Comparison of ENCODE assay signal across 8 mouse cellular contexts in the genomic region with DNA sequence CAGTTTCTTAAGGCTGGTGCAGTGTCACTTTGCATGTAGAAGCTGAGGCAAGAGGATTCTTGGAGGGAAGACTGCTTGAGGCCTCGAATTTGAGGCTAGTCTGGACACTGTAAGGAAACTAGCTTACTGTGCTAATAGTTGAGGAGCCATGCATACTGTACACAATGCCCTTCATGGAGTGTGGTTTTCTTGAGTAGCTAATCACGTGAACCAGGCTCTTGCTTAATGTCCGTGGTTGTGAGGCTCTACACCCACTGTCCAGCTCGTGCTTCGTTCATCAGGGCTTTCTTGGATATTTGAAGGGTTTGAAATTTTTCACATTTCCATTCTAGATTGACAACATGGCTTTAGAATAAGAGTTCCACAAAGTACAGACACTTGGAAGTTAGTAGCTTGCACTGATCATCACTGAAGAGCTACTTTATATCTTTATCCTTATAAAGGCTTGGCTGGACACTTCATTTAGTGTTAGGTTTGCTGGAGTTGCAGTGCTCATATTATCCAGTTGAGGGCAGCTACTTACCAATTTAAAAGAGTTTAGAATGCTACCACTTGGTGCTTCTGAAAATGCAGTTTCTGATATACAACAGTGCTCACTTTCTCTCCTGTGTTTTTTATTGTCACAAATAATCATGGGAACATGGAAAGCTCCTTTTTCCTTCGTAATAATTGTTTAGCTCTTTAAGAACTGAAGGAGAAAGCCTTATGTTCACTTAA.
DNase-seq lines count a peak whose midpoint lies in the region; ATAC-seq and TF ChIP-seq lines count a peak whose summit lies in the region.

No protein-coding gene starts in this region.

- no peaks in the 10 kb centered on the region; the same call in 1 of the 2 replicates for H3K36me3 ChIP-seq in heart, adult 2 months (ENCODE audit: control insufficient read depth, insufficient read depth, low read length)
- no peaks in the 10 kb centered on the region for H3K36me3 ChIP-seq in intestine, embryonic 15.5 days

- 72% methylated on average over 6 of the region's 6 CpGs for WGBS in heart, adult 2 months
- WGBS in intestine, embryonic 15.5 days = 70% methylated on average over 6 of the region's 6 CpGs

- H3K27me3 ChIP-seq in heart, adult 2 months (ENCODE audit: control insufficient read depth, insufficient read depth, low read length) = no peaks in the 10 kb centered on the region
- no peaks in the 10 kb centered on the region for H3K27me3 ChIP-seq in intestine, embryonic 15.5 days (replicated peaks)

- H3K9me3 ChIP-seq in intestine, embryonic 15.5 days = no peaks in the 10 kb centered on the region

- TF ChIP-seq POLR2A in heart, adult 2 months (IDR thresholded peaks at IDR 0.05; ENCODE audit: insufficient read depth, low read depth, low read length) = no peak
- TF ChIP-seq POLR2A in cortical plate, adult 2 months (IDR thresholded peaks at IDR 0.05; ENCODE audit: extremely low read depth, insufficient read depth, low read length) = no peak

- ATAC-seq in intestine, embryonic 15.5 days = no peak

- no peak overlapping the region for H3K9ac ChIP-seq in heart, adult 2 months (ENCODE audit: low read depth, low read length)
- no peak overlapping the region for H3K9ac ChIP-seq in intestine, embryonic 15.5 days

- no peak overlapping the region for H3K4me3 ChIP-seq in heart, adult 2 months
- no peak overlapping the region for H3K4me3 ChIP-seq in cortical plate, adult 2 months (ENCODE audit: insufficient read depth, low read length)
- no peak overlapping the region for H3K4me3 ChIP-seq in intestine, embryonic 15.5 days (replicated peaks)

- H3K4me2 ChIP-seq in intestine, embryonic 15.5 days (replicated peaks) = no peak overlapping the region

- peak; percentile 91 for TF ChIP-seq CTCF in heart, adult 2 months (IDR thresholded peaks at IDR 0.05)
- peak; percentile 26; the same call in 1 of the 2 replicates for TF ChIP-seq CTCF in cortical plate, adult 2 months (IDR thresholded peaks at IDR 0.05; ENCODE audit: extremely low read depth, insufficient read depth, low read length)

- no peak overlapping the region for H3K27ac ChIP-seq in heart, adult 2 months
- H3K27ac ChIP-seq in cortical plate, adult 2 months (ENCODE audit: insufficient read depth, low read length) = no peak overlapping the region
- H3K27ac ChIP-seq in intestine, embryonic 15.5 days = no peak overlapping the region

- no peak for DNase-seq in heart, adult 2 months
- no peak for DNase-seq in heart, postnatal 25 days (ENCODE audit: low spot score)
- DNase-seq in thymus, postnatal 14 days = peak; percentile 12
- no peak for DNase-seq in thymus, adult 18-20 months
- peak; percentile 56 to 73 for DNase-seq in left cerebral cortex, postnatal 25 days (ENCODE audit: low spot score in 2 of 2)
- peak; percentile 23 for DNase-seq in telencephalon, adult 2 months (ENCODE audit: low read depth, low spot score)

- intact Hi-C loops in heart, adult 2 months (cut with DNase I) = loop anchor here (5.0 to 10.0 kb wide), 2 partner anchors 443 to 1005 kb away; no protein-coding TSS in a partner anchor
- intact Hi-C loops in heart, postnatal 25 days (cut with DNase I) = loop anchor here (2.0 to 10.0 kb wide), 4 partner anchors 353 to 1000 kb away; no protein-coding TSS in a partner anchor
- intact Hi-C loops in left cerebral cortex, postnatal 25 days (cut with DNase I) = loop anchor here (5.0 kb wide), 1 partner anchor 650 kb away; a partner anchor contains a TSS

- peaks cover 1% of the 10 kb centered on the region; the same call in 1 of the 2 replicates for H3K4me1 ChIP-seq in heart, adult 2 months (ENCODE audit: control insufficient read depth, insufficient read depth, low read length)
- no peaks in the 10 kb centered on the region for H3K4me1 ChIP-seq in cortical plate, adult 2 months (ENCODE audit: control insufficient read depth, insufficient read depth, low read length)
- H3K4me1 ChIP-seq in intestine, embryonic 15.5 days (replicated peaks) = peaks cover 2% of the 10 kb centered on the region; the same call in 1 of the 2 replicates

- H3K79me2 ChIP-seq in heart, adult 2 months (replicated peaks; ENCODE audit: control insufficient read depth, insufficient read depth, low read length) = peaks cover 2% of the 10 kb centered on the region; the same call in 1 of the 2 replicates

- TF ChIP-seq EP300 in heart, adult 2 months (IDR thresholded peaks at IDR 0.05; ENCODE audit: insufficient read depth, low read depth, low read length) = no peak

Comparison
In these comparisons a context has a peak if more than half of its experiments do, and no peak if none do; other contexts are left out.
1. DNase-seq: peak in thymus, postnatal 14 days (single experiment), left cerebral cortex, postnatal 25 days (2 of 2) and telencephalon, adult 2 months (single experiment); none in heart, adult 2 months (0 of 2), heart, postnatal 25 days (single experiment) and thymus, adult 18-20 months (0 of 2).